Mouse (Mus musculus): ENCODE results near the gene Gm49358.

Gene Gm49358

GRCm38 (mm10) chr10:86814292-86815131 lies 50.7 kb downstream of the Gm49358 start:
- DNase-seq (ENCODE audit: low read depth, low spot score): no peak

DNA sequence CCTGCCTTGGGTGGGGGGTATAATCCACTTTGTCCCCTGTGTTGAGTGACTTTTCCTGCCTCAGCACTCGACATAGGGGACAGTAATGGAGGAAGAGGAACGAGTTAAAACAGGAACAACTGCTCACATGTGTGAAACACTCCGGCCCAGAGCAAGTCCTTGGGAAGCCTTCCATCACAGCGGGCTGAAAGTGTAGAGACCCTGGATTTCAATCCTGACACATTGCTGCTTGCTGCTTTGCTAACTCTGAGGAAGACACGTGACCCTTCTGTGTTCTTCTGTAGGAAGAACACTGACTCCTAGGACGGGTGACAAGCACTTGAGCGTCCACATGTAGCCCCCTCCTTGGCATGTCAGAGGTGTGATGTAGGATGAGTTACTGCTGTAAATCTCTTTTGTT lies 51.4 kb downstream of the Gm49358 start:
- no peak for DNase-seq (ENCODE audit: low read depth, low spot score)

DNA sequence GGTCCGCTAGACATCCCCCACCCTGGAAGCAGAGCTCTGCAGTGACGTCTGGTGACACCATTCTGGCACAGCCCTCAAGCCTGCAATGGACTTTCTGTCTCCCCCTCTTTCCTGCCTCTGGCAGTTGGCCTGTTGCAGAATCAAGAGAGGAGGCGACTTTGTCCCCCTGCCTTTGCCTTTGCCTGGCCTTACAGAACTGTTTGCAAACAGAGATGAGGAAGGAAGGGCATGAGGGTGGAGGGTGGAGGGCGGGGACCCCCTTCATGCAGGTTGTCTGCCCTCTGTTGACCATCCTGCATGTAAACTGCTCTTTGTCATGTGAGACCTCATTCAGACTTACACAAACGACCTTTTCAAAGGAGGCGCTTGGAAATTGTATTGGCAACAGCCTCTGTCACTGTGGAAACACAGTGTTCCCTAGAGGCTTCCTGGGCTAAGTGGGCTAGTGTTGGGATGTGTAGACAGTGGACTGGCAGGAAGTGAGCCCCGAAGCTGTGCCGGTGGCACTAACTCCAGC lies 55.9 kb downstream of the Gm49358 start:
- DNase-seq (ENCODE audit: low read depth, low spot score): no peak

- DNase-seq (ENCODE audit: low read depth, low spot score): no peak
Measured at GRCm38 (mm10) chr10:86821014-86821413, 57.2 kb downstream of the Gm49358 start.

DNA sequence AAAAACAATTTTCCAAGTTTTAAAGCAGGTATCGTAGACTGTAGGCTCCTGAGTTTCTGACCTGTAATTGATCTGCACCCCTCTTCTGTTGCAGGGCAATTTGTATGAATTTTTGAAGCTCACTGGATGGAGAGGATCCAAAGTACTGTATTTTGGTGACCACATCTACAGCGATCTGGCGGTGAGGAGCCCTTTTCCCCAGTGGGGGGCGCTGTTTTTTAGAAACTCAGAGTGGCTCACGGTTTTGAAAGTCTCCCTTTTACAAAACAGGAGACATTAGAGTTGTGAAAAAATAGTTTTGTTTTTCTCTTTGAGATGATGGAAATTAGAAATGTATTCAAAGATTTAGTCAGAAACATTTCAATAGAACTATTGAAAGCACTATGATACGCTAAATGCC lies 60.3 kb downstream of the Gm49358 start:
- DNase-seq (ENCODE audit: low read depth, low spot score): no peak

GRCm38 (mm10) chr10:86824871-86825270 lies 61.1 kb downstream of the Gm49358 start:
- no peak for DNase-seq (ENCODE audit: low read depth, low spot score)

DNA sequence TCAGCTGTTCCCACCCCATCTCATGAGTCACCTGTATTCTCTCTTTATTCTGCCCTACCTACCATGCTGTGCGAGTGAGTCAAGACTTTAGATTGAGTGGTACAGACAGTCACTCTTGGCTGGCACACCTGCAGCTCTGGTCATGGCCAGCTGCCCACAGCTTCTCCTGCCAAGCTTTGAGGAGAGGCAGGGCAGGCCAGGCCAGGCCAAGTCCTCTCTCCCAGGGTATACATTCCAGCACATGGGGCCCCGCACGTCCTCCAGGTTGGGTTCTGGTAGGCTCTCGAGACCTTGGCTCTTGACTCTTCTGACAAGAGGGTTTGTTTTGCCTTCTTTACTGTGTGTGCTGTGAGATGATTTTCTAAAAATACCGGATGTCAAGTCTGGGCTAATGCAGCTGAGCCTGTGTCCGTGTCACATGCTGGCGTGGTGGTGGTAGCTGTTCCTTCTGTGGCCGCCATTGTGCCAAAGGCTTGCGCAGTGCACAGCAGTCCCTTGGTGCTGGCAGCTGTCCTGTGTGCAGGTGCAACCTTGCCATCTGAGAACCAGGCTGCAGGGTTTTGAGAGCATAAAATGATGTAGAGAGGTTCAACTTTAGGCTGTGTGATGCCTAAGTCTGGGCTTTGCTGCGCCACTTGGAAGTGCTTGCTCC lies 62.2 kb downstream of the Gm49358 start:
- DNase-seq (ENCODE audit: low read depth, low spot score): no peak

DNA sequence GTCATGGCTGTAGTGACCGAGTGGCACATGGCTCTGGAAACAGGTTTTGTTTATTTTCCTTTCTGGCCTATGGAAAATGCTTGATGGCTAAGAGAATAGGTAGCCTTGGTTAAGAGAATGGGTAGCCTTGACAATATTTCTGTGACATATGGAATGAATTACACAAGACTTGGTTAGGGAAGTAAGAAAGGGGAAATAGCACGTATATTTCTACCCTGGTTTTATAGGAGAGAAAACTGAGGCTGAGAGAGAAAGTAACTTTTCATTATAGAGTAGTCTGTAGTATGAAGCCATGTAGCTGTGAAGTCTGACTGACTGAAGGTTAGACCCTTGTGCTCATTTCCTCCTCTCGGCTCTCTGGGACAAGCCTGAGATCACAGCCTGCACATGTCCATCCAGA lies 63.2 kb downstream of the Gm49358 start:
- DNase-seq (ENCODE audit: low read depth, low spot score): no peak

DNA sequence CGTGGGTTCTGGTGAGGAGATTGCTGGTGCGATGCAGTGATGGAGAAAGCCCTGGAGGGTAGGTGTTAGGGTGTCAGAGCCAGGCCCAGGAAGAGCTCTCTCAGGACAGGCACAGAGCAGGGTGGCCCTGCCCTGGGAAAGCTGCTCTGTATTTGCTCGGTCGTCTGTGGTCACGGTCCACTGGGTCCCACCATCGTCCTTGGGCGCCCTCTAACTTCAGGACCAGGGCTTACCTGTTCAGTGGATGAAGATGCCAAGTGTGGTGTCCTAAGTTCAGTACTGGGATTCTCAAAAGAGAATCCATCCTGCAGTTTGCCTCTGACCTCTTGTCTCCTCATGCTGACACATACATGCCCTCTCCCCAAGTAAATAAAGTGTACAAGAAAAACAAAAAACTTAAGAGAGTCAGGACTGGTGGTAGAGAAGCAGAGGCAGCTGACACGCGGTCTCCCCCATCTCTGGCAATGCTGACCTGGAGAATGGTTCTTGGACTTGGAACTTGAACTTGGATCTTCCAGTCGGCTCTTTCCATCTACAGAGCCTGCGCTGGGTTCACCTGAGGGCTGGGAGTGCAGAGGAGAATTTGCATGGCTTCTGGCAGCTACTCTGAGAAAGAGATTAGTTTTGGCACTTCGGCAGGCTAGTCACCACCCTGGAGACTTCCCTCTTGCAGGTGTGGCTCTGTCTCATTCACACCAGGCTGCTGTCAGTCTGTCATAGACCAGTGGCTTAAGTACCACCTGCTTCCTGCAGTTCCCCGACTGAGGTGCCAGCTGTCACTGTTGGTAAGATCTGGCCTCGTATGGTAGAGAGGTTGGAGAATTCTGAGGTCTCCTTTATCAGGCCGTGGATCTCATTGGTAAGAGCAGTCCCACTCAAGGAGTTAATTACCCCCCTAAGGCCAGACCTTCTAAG lies 64.7 kb downstream of the Gm49358 start:
- no peak for DNase-seq (ENCODE audit: low read depth, low spot score)

DNA sequence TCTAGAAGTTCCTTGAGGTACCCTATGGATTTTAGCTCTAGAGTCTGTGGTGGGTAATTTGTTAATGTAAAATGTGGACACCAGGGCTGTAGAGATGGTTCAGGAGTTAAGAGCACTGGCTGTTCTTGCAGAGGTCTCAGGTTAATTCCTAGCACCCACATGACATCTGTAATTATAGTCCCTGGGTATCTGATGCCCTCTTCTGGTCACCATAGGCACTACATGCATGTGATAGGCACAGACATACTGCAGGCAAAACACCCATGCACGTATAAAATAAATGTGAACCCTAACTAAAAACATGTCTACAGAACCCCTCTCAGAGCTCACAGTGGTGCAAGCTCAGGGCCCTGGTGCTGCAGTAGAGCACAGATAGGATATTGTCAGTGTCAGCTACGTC lies 65.7 kb downstream of the Gm49358 start:
- no peak for DNase-seq (ENCODE audit: low read depth, low spot score)

- no peak for DNase-seq (ENCODE audit: low read depth, low spot score)
Measured at GRCm38 (mm10) chr10:86836784-86837183, 73.0 kb downstream of the Gm49358 start.

DNA sequence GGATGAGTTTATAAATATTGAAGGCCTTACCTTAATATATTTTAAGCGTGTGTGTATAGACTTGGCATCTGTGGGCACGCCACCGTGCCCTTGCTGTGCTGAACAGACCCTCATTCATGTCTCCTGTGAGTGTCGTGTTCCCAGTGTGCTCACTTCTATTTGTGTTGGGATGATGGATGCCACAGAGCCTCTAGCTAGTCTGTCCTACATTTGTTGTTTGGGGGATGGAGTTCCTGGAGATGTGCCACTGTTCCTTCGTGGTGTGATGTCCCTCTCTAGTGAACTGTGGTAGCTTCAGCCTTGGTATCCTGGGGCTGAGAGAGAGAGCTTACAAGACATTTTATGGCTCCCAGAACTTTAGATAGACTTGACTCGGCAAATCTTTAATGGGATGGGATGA lies 75.1 kb downstream of the Gm49358 start:
- no peak for DNase-seq (ENCODE audit: low read depth, low spot score)

DNA sequence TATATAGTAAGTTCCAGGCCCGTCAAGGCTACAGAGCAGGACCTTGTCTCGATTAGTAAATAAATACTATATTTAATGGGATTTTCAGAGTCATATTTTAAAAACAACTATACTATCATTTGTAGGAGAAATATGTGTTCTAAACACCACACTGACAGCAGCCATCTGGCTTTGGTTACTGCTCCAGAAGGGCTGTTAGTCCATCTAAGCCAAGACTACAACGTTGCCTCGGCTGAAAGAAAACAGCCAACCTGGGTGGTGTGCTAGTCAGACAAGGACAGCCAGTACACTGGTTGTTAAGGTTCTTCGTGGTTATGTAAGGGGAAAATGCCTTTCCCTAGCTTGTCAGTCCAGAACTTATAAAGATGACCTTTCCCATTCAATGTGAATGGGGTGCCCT lies 78.9 kb downstream of the Gm49358 start:
- no peak for DNase-seq (ENCODE audit: low read depth, low spot score)

DNA sequence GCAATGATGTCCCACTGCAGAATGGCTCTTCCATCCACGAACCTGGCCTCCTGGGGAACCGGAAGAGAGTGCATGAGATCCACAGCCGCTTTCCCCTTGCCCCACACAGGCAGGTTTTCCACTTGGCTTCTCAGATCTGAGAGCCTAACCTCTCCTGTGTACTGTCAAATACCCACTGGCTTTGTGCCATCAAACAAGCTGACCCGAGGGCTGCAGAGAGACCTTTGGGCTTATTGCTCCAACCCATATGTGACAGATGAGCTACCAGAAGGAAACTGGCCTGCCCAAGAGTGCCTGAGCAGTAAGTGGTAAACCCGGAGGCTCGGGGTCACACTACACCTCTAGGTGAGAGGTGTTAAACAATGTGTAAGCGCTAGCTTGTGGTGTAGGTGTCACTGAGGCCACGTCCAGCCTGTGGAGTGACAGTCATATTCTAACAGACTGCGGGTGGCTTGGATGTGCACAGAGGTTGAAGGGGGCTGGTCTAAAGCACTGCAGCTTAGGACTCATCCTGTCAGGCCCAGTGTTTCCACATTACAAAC lies 83.2 kb downstream of the Gm49358 start:
- DNase-seq (ENCODE audit: low read depth, low spot score): no peak

DNA sequence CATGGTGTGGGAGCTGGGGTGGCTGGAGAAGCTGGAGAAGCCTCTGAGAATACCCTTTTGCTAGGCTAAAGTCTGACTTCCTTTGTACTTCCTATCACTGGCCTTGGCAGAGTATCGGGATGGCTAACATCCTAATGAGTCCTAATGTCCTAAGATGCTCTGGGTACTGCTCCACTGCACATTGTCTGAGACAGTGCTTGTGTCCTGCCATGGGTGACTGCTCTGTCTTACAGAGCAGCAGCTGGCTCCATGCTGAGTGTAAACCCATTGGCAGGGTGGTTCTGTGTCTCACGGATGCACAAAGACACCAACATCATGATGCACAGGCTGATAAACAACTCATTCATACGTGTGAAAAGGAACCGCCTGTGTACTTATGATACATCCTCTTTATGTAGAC lies 85.3 kb downstream of the Gm49358 start:
- DNase-seq (ENCODE audit: low read depth, low spot score): no peak

- no peak for DNase-seq (ENCODE audit: low read depth, low spot score)
Measured at GRCm38 (mm10) chr10:86849508-86849907, 85.7 kb downstream of the Gm49358 start.

GRCm38 (mm10) chr10:86852160-86852559 lies 88.4 kb downstream of the Gm49358 start:
- no peak for DNase-seq (ENCODE audit: low read depth, low spot score)

DNA sequence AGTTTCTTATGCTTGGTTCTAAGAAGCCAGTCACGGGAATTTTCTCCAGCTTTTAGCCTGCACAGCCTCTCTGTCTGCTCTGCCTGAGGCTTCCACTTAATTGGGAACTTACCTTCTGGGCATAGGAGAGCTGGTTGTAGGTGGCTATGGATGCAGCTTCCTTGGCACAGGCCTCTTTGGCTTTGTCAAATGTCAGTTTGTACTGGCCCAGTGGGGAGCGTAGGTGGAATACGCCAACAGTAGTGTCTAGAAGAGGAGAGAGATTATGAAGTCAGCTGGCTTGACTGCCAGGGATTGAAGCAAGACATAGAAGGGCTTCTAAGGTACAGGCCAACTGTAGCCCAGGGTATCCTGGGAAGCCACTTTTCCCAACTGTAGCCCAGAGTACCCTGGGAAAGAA lies 89.7 kb downstream of the Gm49358 start:
- DNase-seq (ENCODE audit: low read depth, low spot score): no peak

- DNase-seq (ENCODE audit: low read depth, low spot score): no peak
Measured at GRCm38 (mm10) chr10:86860396-86860795, 96.6 kb downstream of the Gm49358 start.

- no peak for DNase-seq (ENCODE audit: low read depth, low spot score)
Measured at GRCm38 (mm10) chr10:86862496-86862895, 98.7 kb downstream of the Gm49358 start.

- DNase-seq (ENCODE audit: low read depth, low spot score): no peak
Measured at GRCm38 (mm10) chr10:86863429-86863828, 99.7 kb downstream of the Gm49358 start.

- no peak for DNase-seq (ENCODE audit: low read depth, low spot score)
Measured at GRCm38 (mm10) chr10:86872121-86872520, 108.3 kb downstream of the Gm49358 start.
